ENCODE assay signal across 8 mouse cellular contexts in genomic region chr5:24452030-24452690, GRCm38 (mm10). TPM values are rescaled to one million over a fixed set of nuclear protein-coding genes. Genes with fewer than 3 reads are reported as not detected.
DNase-seq lines count a peak whose midpoint lies in the region; ATAC-seq lines count a peak whose summit lies in the region.

Gene Agap3 (plus strand): TSS chr5:24452177.

- peak; percentile 4; the same call in 1 of the 2 replicates for ATAC-seq in frontal cortex, adult (ENCODE audit: low TSS enrichment)
- ATAC-seq in erythroblast, adult 5-6 weeks (replicated peaks; ENCODE audit: low FRiP score, poor library complexity, severe bottlenecking): peak; percentile 38
- ATAC-seq in heart, embryonic 15.5 days (replicated peaks; ENCODE audit: insufficient number of reproducible peaks, insufficient read depth, low FRiP score, low read depth): peak; percentile 19

- no peaks in the 10 kb centered on the region for H3K36me3 ChIP-seq in heart, embryonic 15.5 days

- no peak for DNase-seq in frontal cortex, postnatal 25 days (ENCODE audit: low spot score in 2 of 2)
- DNase-seq in adrenal gland, postnatal 25 days: peak; percentile 43
- DNase-seq in layer of hippocampus, postnatal 14 days (ENCODE audit: low spot score in 2 of 2): peak in 1 of 2 experiments; percentile 50
- peak; percentile 35 for DNase-seq in lung, postnatal 36 days
- peak; percentile 44 for DNase-seq in right cerebral cortex, postnatal 4 days

- no peaks in the 10 kb centered on the region for H3K9me3 ChIP-seq in heart, embryonic 15.5 days (replicated peaks)

- H3K4me1 ChIP-seq in heart, embryonic 15.5 days (replicated peaks): peaks cover 50% of the 10 kb centered on the region

- H3K27me3 ChIP-seq in heart, embryonic 15.5 days: no peaks in the 10 kb centered on the region

- H3K4me3 ChIP-seq in heart, embryonic 15.5 days: peak within 1 kb of the TSS; percentile 65

- peak within 1 kb of the TSS; percentile 86 for H3K9ac ChIP-seq in heart, embryonic 15.5 days

- peak within 1 kb of the TSS; percentile 95 for H3K27ac ChIP-seq in heart, embryonic 15.5 days

- peak within 1 kb of the TSS; percentile 84 for H3K4me2 ChIP-seq in heart, embryonic 15.5 days

- WGBS in heart, embryonic 15.5 days: under 1% methylated on average over 72 of the region's 85 CpGs

RNA-seq across cellular contexts. Expression of gene Agap3, which starts in this region (rescaled TPM):
- 75.6 and 89.0 TPM in 2 replicates for total RNA-seq in adrenal gland, postnatal 25 days (2021)
- 1.0 and 3.5 TPM in 2 replicates for total RNA-seq in erythroblast, adult 5-6 weeks (2015; ENCODE audit: low replicate concordance)
- total RNA-seq in erythroblast, adult 5-6 weeks (2017; ENCODE audit: low replicate concordance): 10.5 and 14.5 TPM in 2 replicates
- 27.9 and 35.7 TPM in 2 replicates for polyA plus RNA-seq in heart, embryonic 15.5 days (2015; fragmentation: Nextera tagmentation; extraction: Ambion mirVana)
- 100 to 1,000 TPM; 540 to 568 TPM for total RNA-seq in layer of hippocampus, postnatal 14 days (2021)

Comparison
In these comparisons a context has a peak if more than half of its experiments do, and no peak if none do; other contexts are left out.
1. DNase-seq: peak in adrenal gland, postnatal 25 days (single experiment), lung, postnatal 36 days (single experiment) and right cerebral cortex, postnatal 4 days (single experiment); none in frontal cortex, postnatal 25 days (0 of 2).
2. Peak in every context shown above with its lines, with median percentiles within 50 percentile points of each other: ATAC-seq.